Mouse (Mus musculus): ENCODE measurements around the gene Pcdh7. TPM values are rescaled to one million over a fixed set of nuclear protein-coding genes. Genes with fewer than 3 reads are reported as not detected.

Gene Pcdh7
- polyA plus RNA-seq, 1 experiment from 2014 or later = 139 TPM

DNA sequence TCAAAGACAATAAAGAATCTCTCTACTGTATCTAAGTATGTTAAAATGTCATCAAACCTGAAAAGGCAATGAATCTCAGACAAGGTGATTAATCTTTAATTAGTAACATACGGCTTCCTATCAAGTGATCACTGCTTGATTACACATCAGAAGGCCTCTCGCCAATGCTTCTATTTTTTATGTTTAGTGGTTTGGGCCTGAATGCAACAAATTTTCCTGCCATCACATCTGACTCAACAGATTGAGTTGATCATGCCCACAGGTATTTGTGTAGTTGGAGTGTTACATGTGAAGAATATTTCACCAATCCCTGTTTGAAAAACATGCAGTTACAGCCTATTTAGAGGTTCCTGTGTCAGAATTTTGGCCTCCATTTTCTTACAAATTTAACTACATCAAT is 225.8 kb downstream of the Pcdh7 start:
- DNase-seq (ENCODE audit: low read depth, low spot score) (no peak), ATAC-seq (no peak)
- TF ChIP-seq CTCF (IDR thresholded peaks at IDR 0.05) = no peak
- in situ Hi-C loops (cut with MboI; ENCODE audit: low pct_unique_long_range_greater_than_20kb) = loop anchor here (10.0 kb wide), 1 partner anchor 179 kb away; no protein-coding TSS in a partner anchor
- H3K27me3 ChIP-seq = no peaks in the 10 kb centered on the region
- CTCF ChIA-PET = no interaction called here
- POLR2A ChIA-PET = interaction anchor here (0.5 kb wide), 1 partner anchor 41 kb away, joined by 3 read pairs; no protein-coding TSS in a partner anchor

DNA sequence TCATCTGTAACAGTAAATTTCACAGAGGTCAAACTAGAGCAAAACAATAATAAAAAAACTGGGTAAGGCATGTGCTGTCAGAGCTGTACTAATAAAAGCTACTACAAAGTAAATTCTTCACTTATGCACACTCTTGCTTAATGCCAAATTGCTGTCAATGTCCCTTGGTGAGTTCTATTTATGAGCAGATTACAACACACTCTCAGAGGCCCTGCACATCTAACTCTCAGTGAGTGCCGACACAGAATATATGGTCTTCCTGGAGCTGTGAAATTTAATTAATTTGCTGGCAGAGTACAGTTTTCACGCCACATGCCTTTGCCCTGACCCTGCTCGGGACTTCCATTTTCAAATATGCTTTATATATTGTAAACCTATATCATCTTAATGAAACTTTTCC is 227.7 kb downstream of the Pcdh7 start:
- H3K27me3 ChIP-seq = no peaks in the 10 kb centered on the region
- DNase-seq (ENCODE audit: low read depth, low spot score) = no peak
- ATAC-seq = no peak
- CTCF ChIA-PET = no interaction called here
- in situ Hi-C loops (cut with MboI; ENCODE audit: low pct_unique_long_range_greater_than_20kb) = loop anchor here (10.0 kb wide), 1 partner anchor 181 kb away; no protein-coding TSS in a partner anchor
- POLR2A ChIA-PET = no interaction called here
- TF ChIP-seq CTCF (IDR thresholded peaks at IDR 0.05) = no peak

DNA sequence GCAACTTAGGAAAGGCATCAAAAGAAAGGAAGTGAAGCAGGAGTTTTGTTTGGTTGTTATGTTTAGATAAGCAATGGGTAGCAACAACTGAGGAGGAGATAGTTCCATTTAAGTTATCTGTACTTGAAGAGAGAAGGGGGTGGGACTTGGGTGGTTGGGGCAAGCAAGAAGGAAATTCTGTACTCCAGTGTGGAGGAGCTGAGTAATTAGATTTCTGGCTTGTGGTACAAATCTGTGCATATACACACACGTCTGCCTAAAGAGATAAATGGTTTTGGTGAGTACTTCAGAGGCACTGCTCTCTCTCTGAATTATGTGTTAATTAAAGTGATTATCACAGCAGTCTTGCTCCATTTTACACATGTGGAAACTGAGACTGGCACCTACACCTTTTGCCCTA is 241.6 kb downstream of the Pcdh7 start:
- ATAC-seq = no peak

DNA sequence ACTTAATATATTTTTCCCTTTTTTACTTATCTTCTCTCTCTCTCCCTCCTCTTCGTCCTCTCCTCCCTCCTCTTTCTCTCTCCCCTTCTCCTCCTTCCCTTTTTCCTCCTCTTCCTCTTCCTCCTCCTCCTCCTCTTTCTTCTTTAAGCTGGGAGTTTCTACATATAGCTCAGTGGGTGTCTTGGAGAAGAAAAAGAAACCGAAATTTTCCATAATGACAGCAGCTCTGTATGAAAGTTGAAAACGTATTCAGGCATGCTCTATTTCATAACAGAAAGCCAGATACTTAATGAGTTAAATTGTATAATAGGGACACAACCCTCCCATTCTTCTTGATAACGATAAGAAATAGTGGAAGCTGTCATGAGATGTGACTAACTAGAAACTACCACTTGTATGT is 246.0 kb downstream of the Pcdh7 start:
- DNase-seq (ENCODE audit: low read depth, low spot score) (no peak), ATAC-seq (no peak)
- in situ Hi-C loops (cut with MboI; ENCODE audit: low pct_unique_long_range_greater_than_20kb) = no loop called here
- no peak for TF ChIP-seq CTCF (IDR thresholded peaks at IDR 0.05)
- CTCF ChIA-PET = no interaction called here
- H3K27me3 ChIP-seq = no peaks in the 10 kb centered on the region
- POLR2A ChIA-PET = interaction anchor here (0.7 kb wide), 1 partner anchor 48 kb away, joined by 3 read pairs; no protein-coding TSS in a partner anchor

More for the DNA sequence above, 241.6 kb downstream of the Pcdh7 start:
- POLR2A ChIA-PET = no interaction called here
- no peaks in the 10 kb centered on the region for H3K27me3 ChIP-seq
- no peak for DNase-seq (ENCODE audit: low read depth, low spot score)
- no peak for TF ChIP-seq CTCF (IDR thresholded peaks at IDR 0.05)
- CTCF ChIA-PET = interaction anchor here (1.2 to 1.3 kb wide), 2 partner anchors 9 to 17 kb away, joined by 3 read pairs; no protein-coding TSS in a partner anchor
- in situ Hi-C loops (cut with MboI; ENCODE audit: low pct_unique_long_range_greater_than_20kb) = no loop called here

DNA sequence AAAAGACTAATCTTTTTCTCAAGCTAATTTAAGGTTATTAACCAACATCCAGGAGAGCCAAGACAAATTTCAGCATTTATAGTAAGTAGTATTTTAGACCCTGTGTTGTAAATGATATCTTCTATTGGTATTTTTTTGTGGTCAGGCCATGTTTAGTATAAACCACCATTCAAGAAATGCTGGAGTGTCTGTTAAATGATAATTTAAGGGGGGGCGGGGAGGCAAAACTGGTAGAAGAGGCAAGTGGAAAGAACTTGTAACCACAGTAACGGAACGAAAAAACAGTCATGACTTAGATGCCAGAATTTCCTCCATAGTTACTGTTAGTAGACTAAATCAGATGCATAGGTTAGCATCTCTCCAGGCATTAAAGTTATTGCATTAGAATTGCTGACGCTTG is 246.4 kb downstream of the Pcdh7 start:
- no peak for ATAC-seq
- POLR2A ChIA-PET = interaction anchor here (0.7 kb wide), 1 partner anchor 48 kb away, joined by 3 read pairs; no protein-coding TSS in a partner anchor
- TF ChIP-seq CTCF (IDR thresholded peaks at IDR 0.05) = no peak

DNA sequence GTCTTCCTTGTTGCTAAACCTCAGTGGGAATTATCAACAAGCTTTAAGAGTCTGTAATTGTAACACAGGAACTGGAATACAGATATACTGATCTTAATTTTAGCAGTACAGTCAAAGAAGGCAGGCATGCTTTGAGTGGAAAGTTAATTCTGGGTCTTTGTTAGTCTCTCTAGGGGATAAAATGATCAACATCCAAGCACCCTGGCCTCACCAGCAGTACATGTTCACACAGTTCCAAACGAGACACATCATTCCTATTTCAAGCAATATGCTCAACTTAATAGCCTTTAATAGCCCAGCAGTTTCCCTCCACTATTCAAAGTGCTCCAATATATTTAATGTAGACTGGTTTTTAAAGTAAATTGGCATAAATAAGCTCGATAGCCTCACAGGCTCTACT is 275.8 kb downstream of the Pcdh7 start:
- CTCF ChIA-PET = no interaction called here
- in situ Hi-C loops (cut with MboI; ENCODE audit: low pct_unique_long_range_greater_than_20kb) = no loop called here

More for the DNA sequence above, 246.4 kb downstream of the Pcdh7 start:
- no peaks in the 10 kb centered on the region for H3K27me3 ChIP-seq
- in situ Hi-C loops (cut with MboI; ENCODE audit: low pct_unique_long_range_greater_than_20kb) = no loop called here
- CTCF ChIA-PET = no interaction called here
- DNase-seq (ENCODE audit: low read depth, low spot score) = no peak

DNA sequence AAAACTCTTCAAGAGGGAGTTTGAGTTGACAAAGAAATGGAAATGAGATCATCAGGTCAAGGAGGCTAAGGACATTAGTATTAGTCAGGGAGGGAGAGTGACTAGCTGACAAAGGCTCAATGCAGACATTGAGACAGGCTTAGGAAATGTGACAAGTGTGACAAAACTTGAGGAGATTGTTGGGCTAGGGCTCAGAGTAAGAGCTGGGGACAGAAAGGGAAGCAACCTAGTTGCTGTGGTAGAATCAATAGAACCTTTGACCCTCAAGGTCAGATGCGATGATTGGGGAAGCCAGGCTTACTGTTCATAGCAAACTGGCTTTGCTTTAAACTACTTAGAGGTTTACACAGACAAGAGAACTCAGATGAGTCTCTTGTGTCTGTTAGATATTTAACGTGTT is 303.6 kb downstream of the Pcdh7 start:
- DNase-seq (ENCODE audit: low read depth, low spot score) (no peak), ATAC-seq (no peak)
- no peaks in the 10 kb centered on the region for H3K27me3 ChIP-seq
- in situ Hi-C loops (cut with MboI; ENCODE audit: low pct_unique_long_range_greater_than_20kb) = no loop called here
- TF ChIP-seq CTCF (IDR thresholded peaks at IDR 0.05) = no peak
- ChIA-PET POLR2A (no interaction called here), CTCF (interaction anchor here (1.1 to 1.4 kb wide), 2 partner anchors 19 to 28 kb away, joined by 3 read pairs; no protein-coding TSS in a partner anchor)

More for the DNA sequence above, 275.8 kb downstream of the Pcdh7 start:
- H3K27me3 ChIP-seq = no peaks in the 10 kb centered on the region
- no peak for TF ChIP-seq CTCF (IDR thresholded peaks at IDR 0.05)
- POLR2A ChIA-PET = interaction anchor here (1.0 kb wide), 2 partner anchors 10 to 13 kb away, joined by 4 read pairs; no protein-coding TSS in a partner anchor
- ATAC-seq (no peak), DNase-seq (ENCODE audit: low read depth, low spot score) (no peak)

DNA sequence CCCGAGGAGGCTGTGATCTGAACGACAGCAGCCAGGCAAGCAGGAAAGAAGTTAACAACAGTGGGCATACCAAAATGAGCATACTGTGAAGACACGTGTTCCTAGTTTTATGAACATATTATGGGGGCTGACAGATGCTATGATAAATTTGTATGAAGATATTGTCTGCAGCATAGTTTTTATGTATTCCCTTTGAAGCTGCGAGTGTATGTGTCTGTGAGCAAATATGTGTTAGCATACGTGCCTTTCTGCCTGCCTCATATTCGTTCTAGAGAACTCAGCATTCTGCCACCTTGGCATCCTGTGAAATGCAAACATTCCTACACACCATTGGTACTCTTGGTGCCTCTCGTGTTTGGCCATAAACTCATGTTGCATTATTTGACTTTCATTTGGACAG is 307.4 kb downstream of the Pcdh7 start:
- TF ChIP-seq CTCF (IDR thresholded peaks at IDR 0.05) = no peak
- no peak for ATAC-seq
- H3K27me3 ChIP-seq = no peaks in the 10 kb centered on the region
- CTCF ChIA-PET = interaction anchor here (0.6 to 1.1 kb wide), 2 partner anchors 44 to 73 kb away, joined by 3 read pairs; no protein-coding TSS in a partner anchor
- in situ Hi-C loops (cut with MboI; ENCODE audit: low pct_unique_long_range_greater_than_20kb) = no loop called here
- no peak for DNase-seq (ENCODE audit: low read depth, low spot score)
- POLR2A ChIA-PET = no interaction called here

DNA sequence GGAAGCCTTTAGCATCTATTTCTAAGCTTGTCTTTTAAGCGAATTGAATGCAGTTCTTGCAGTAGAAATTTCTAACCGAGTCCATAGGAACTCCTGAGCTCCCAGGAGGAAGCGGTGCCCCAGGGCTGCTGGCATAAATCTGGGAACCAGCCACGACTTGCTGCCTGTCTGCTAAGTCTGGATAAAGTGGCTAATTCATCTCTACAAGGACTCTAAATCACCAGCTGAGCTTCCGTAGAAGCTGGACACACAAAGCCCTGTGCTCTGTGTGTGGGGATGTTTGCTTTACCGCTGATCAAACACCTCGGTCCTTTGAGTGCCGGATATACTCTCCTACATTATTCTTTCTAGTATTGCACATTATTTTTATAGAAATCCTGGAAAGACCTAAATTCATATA is 308.0 kb downstream of the Pcdh7 start:
- in situ Hi-C loops (cut with MboI; ENCODE audit: low pct_unique_long_range_greater_than_20kb) = no loop called here
- DNase-seq (ENCODE audit: low read depth, low spot score) (no peak), ATAC-seq (no peak)
- CTCF ChIA-PET = interaction anchor here (0.6 to 1.1 kb wide), 3 partner anchors 19 to 73 kb away, joined by 3 read pairs; no protein-coding TSS in a partner anchor
- no peaks in the 10 kb centered on the region for H3K27me3 ChIP-seq
- no peak for TF ChIP-seq CTCF (IDR thresholded peaks at IDR 0.05)
- POLR2A ChIA-PET = no interaction called here

DNA sequence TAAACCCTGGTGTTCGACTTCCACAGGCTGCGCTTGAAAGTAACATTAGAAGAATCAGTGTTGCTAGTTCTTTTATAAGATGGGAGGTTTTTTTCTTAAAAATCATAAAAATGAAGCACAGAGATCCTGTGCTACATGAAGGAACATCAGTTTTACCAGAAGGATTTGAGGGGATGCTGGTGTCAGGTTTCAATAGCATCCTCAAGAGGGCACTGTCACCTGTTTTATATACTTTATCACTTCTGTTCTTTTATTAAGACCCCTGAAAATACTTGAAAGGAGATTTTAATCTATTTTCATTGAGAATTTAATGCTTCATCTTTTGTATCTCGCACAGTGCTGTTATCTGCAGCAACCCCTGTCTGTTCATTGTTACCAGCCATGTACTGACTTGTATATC is 322.1 kb downstream of the Pcdh7 start:
- CTCF ChIA-PET = interaction anchor here (0.7 to 1.9 kb wide), 3 partner anchors 12 to 23 kb away, joined by 3 to 4 read pairs (median 3); no protein-coding TSS in a partner anchor
- in situ Hi-C loops (cut with MboI; ENCODE audit: low pct_unique_long_range_greater_than_20kb) = no loop called here
- no peaks in the 10 kb centered on the region for H3K27me3 ChIP-seq
- peak; percentile 36 for TF ChIP-seq CTCF (IDR thresholded peaks at IDR 0.05)
- no peak for DNase-seq (ENCODE audit: low read depth, low spot score)
- POLR2A ChIA-PET = no interaction called here
- no peak for ATAC-seq

DNA sequence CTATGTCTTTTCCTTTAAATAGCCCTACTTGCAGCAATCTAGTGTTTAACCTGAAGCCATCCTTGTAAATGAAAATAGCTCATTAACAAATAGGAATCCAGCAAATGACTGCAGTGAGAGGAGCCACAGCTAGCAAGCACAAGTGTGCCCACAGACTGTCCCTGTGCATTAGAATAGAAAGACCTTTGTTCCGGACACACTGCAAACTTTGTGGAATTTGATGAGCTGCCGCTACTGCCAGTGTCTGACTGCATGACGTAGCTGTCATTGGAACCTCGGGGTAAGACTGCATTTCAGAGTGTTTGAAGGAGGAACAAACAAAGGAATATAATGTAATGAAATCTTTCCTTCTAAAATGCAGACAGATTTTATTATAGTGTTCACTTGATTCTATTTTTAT is 326.4 kb downstream of the Pcdh7 start:
- DNase-seq (ENCODE audit: low read depth, low spot score) (no peak), ATAC-seq (no peak)
- in situ Hi-C loops (cut with MboI; ENCODE audit: low pct_unique_long_range_greater_than_20kb) = no loop called here
- ChIA-PET POLR2A (interaction anchor here (0.6 kb wide), 1 partner anchor 410 kb away, joined by 3 read pairs; no protein-coding TSS in a partner anchor), CTCF (interaction anchor here (1.0 kb wide), 1 partner anchor 11 kb away, joined by 3 read pairs; no protein-coding TSS in a partner anchor)
- TF ChIP-seq CTCF (IDR thresholded peaks at IDR 0.05) = no peak
- H3K27me3 ChIP-seq = no peaks in the 10 kb centered on the region

Data from Patski (cell line).